Mouse (Mus musculus) ES-Bruce4 (cell line): ENCODE results near the gene Heatr6.

Source experiments
- CTCF ChIP-seq: IDR thresholded peaks from one replicate; pipeline ENCODE4 v1.8.1; 2011; ENCODE audit warnings: low read depth, low read length
- EP300 ChIP-seq: IDR thresholded peaks from 2 replicates; pipeline ENCODE4 v1.6.1; 2011; ENCODE audit warnings: low read depth, low read length; ENCODE audit not compliant: insufficient read depth
- POLR2A ChIP-seq: IDR thresholded peaks from one replicate; pipeline ENCODE4 v1.8.1; 2011; ENCODE audit warnings: low read length; ENCODE audit not compliant: insufficient read depth

GRCm38 (mm10) chr11:83796980-83797608, 43.6 kb downstream of the Heatr6 start:
- TF ChIP-seq EP300 (no peak), CTCF (no peak), POLR2A (no peak)
